Mouse (Mus musculus) kidney, adult 2 months (tissue): ENCODE results near the gene Sept14. TPM values are rescaled to one million over a fixed set of nuclear protein-coding genes. Genes with fewer than 3 reads are reported as not detected.

Experiments
- DNase-seq: peaks from one replicate; pipeline ENCODE4 v3.0.0; 2021
- H3K27ac ChIP-seq: fragments of 200-500 bp; 2 replicates; pipeline ENCODE4 v1.5.1; 2012; ENCODE audit warnings: low read depth, low read length, control low read depth, inconsistent platforms; ENCODE audit not compliant: insufficient read depth
- H3K27me3 ChIP-seq: fragments of 200-500 bp; replicated peaks from 2 replicates; pipeline ENCODE4 v1.6.1; 2012; ENCODE audit warnings: mild to moderate bottlenecking, moderate library complexity, low read length, inconsistent platforms; ENCODE audit not compliant: control insufficient read depth, insufficient read depth
- H3K36me3 ChIP-seq: fragments of 200-500 bp; 2 replicates; pipeline ENCODE4 v1.6.1; 2012; ENCODE audit warnings: mild to moderate bottlenecking, moderate library complexity, low read length, inconsistent platforms; ENCODE audit not compliant: control insufficient read depth, insufficient read depth
- H3K4me1 ChIP-seq: fragments of 200-500 bp; 2 replicates; pipeline ENCODE4 v1.6.1; 2011; ENCODE audit warnings: low read length; ENCODE audit not compliant: control insufficient read depth, insufficient read depth
- H3K4me3 ChIP-seq: fragments of 200-500 bp; 2 replicates; pipeline ENCODE4 v1.5.1; 2011; ENCODE audit warnings: mild to moderate bottlenecking, low read depth, low read length, control low read depth; ENCODE audit not compliant: insufficient read depth
- CTCF ChIP-seq: fragments of 200-500 bp; conservative IDR thresholded peaks from 2 replicates; pipeline ENCODE4 v1.5.1; 2011; ENCODE audit warnings: low read depth, mild to moderate bottlenecking, control low read depth, low read length, moderate library complexity, mixed read lengths; ENCODE audit not compliant: insufficient read depth, insufficient read length
- POLR2A ChIP-seq: fragments of 200-500 bp; IDR thresholded peaks from one replicate; pipeline ENCODE4 v1.6.1; 2011; ENCODE audit warnings: low read depth, low read length, control low read depth
- WGBS: fragments of 180-500 bp; shearing (Covaris S2); methylation state at CpG from one replicate; pipeline ENCODE4 v1.1.7; 2018; 5-methylcytosine and 5-hydroxymethylcytosine counted together
- polyA plus RNA-seq: library from polyadenylated mRNA; depleted of rRNA; stranded (reverse); fragments of >200 nt; gene quantifications from 2 replicates; pipeline ENCODE4 v1.2.3, GENCODE M21; 2012

Gene Sept14
- polyA plus RNA-seq, 1 experiment, result not detected

GRCm38 (mm10) chr5:129726784-129727183 lies 18.5 kb upstream of the Sept14 start:
- 65% methylated on average over 3 of the region's 3 CpGs for WGBS
- Histone ChIP-seq H3K27me3 (no peaks in the 10 kb centered on the region), H3K27ac (no peak overlapping the region), H3K4me1 (peaks cover 22% of the 10 kb centered on the region; the same call in 1 of the 2 replicates), H3K36me3 (no peaks in the 10 kb centered on the region), H3K4me3 (no peak overlapping the region)
- no peak for DNase-seq
- TF ChIP-seq POLR2A, result no peak
- TF ChIP-seq CTCF, result no peak

- peak overlapping the region; percentile 83 for H3K4me3 ChIP-seq
- H3K27ac ChIP-seq, result peak overlapping the region; percentile 99
- WGBS, result 11% methylated on average over 7 of the region's 7 CpGs
- no peaks in the 10 kb centered on the region for H3K27me3 ChIP-seq
- H3K4me1 ChIP-seq, result peaks cover 22% of the 10 kb centered on the region; the same call in 1 of the 2 replicates
- no peak for DNase-seq
- TF ChIP-seq CTCF (no peak), POLR2A (no peak)
- no peaks in the 10 kb centered on the region for H3K36me3 ChIP-seq
Observed at GRCm38 (mm10) chr5:129725774-129726392, 17.6 kb upstream of the Sept14 start.

GRCm38 (mm10) chr5:129724834-129725773 lies 16.8 kb upstream of the Sept14 start, which contains the start of gene Nipsnap2:
Gene Nipsnap2, plus strand, starts transcription at chr5:129725063.
- Histone ChIP-seq H3K4me1 (peaks cover 18% of the 10 kb centered on the region; the same call in 1 of the 2 replicates), H3K4me3 (peak within 1 kb of the TSS; percentile 83), H3K27me3 (no peaks in the 10 kb centered on the region), H3K27ac (peak within 1 kb of the TSS; percentile 99), H3K36me3 (no peaks in the 10 kb centered on the region)
- peak; percentile 64 for TF ChIP-seq POLR2A
- peak; percentile 99 for TF ChIP-seq CTCF
- peak; percentile 96 for DNase-seq
- under 1% methylated on average over 91 of the region's 93 CpGs for WGBS

GRCm38 (mm10) chr5:129724268-129724667 lies 16.0 kb upstream of the Sept14 start:
- Histone ChIP-seq H3K36me3 (no peaks in the 10 kb centered on the region; the same call in 1 of the 2 replicates), H3K27me3 (no peaks in the 10 kb centered on the region), H3K27ac (peak overlapping the region; percentile 96), H3K4me3 (peak overlapping the region; percentile 83), H3K4me1 (peaks cover 9% of the 10 kb centered on the region; the same call in 1 of the 2 replicates)
- whole genome bisulfite sequencing, result 42% methylated on average over 4 of the region's 4 CpGs
- TF ChIP-seq CTCF (no peak), POLR2A (no peak)
- no peak for DNase-seq

- H3K36me3 ChIP-seq, result peaks cover 2% of the 10 kb centered on the region
- H3K4me1 ChIP-seq, result no peaks in the 10 kb centered on the region; the same call in 1 of the 2 replicates
- TF ChIP-seq CTCF (0 out of 2 replicates have a peak, but pooled peaks have one; percentile 6), POLR2A (no peak)
- no peak overlapping the region for H3K27ac ChIP-seq
- 78% methylated on average over 3 of the region's 3 CpGs for WGBS
- no peaks in the 10 kb centered on the region for H3K27me3 ChIP-seq
- no peak overlapping the region for H3K4me3 ChIP-seq
- DNase-seq, result no peak
Observed at GRCm38 (mm10) chr5:129720176-129720575, 11.9 kb upstream of the Sept14 start.

- H3K4me3 ChIP-seq, result no peak overlapping the region
- peaks cover 2% of the 10 kb centered on the region for H3K36me3 ChIP-seq
- no peak for DNase-seq
- no peaks in the 10 kb centered on the region for H3K27me3 ChIP-seq
- TF ChIP-seq CTCF (no peak), POLR2A (no peak)
- H3K27ac ChIP-seq, result no peak overlapping the region
- no peaks in the 10 kb centered on the region; the same call in 1 of the 2 replicates for H3K4me1 ChIP-seq
- WGBS, result 61% methylated on average over 9 of the region's 9 CpGs
Observed at GRCm38 (mm10) chr5:129717016-129717415, 8.7 kb upstream of the Sept14 start.

GRCm38 (mm10) chr5:129715326-129715861 lies 7.1 kb upstream of the Sept14 start, which contains the start of gene Mrps17:
Gene Mrps17, plus strand, starts transcription at chr5:129715497.
- H3K36me3 ChIP-seq, result peaks cover 2% of the 10 kb centered on the region
- peak within 1 kb of the TSS; percentile 78 for H3K27ac ChIP-seq
- no peaks in the 10 kb centered on the region; the same call in 1 of the 2 replicates for H3K4me1 ChIP-seq
- no peaks in the 10 kb centered on the region for H3K27me3 ChIP-seq
- no peak for TF ChIP-seq CTCF
- peak; percentile 87 for TF ChIP-seq POLR2A
- peak; percentile 97 for DNase-seq
- WGBS, result under 1% methylated on average over 33 of the region's 33 CpGs
- H3K4me3 ChIP-seq, result peak within 1 kb of the TSS; percentile 98
